8 mouse cellular contexts compared by ENCODE assay signal in the genomic region with DNA sequence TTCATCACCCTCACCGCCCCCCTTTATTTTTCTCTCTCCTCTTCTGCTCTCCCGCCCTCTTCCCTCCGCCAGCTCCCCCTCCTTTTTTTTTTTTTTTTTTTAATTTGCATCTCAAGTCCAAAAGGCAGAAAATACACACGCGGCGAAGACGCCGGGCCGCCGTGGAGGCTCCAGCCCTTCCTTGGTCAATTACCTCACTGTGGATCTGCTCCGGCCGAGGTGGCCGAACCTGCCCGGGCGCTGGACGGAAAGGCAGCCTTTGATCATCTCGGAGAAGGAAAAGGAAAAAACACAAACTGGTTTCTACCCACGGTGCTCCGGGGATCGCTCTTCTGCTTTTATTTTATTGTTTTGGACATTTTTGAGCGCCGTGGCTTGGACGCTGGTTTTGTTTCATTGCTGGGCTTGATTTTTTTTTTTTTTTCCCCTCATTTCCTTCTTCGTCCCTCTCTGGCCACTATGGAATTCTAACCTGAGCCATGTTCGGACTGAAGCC.
DNase-seq lines count a peak whose midpoint lies in the region; ATAC-seq and TF ChIP-seq lines count a peak whose summit lies in the region.

No protein-coding gene starts in this region.

- ATAC-seq in embryonic facial prominence, embryonic 13.5 days (ENCODE audit: insufficient number of reproducible peaks, insufficient read depth, low FRiP score, low TSS enrichment, low read depth), result no peak
- no peak for ATAC-seq in monocyte, adult 5-6 weeks (replicated peaks; ENCODE audit: insufficient number of reproducible peaks, low FRiP score, low TSS enrichment, poor library complexity, severe bottlenecking)

- TF ChIP-seq POLR2A in CH12.LX (IDR thresholded peaks at IDR 0.05; ENCODE audit: low read depth, low read length), result no peak; the same call in 1 of the 2 replicates

- peaks cover 0 to 12% of the 10 kb centered on the region in 2 experiments for H3K36me3 ChIP-seq in CH12.LX (replicated peaks in 1 of 2; ENCODE audit: control insufficient read depth in 1 of 2, insufficient read depth in 1 of 2, low read length in 1 of 2)
- no peaks in the 10 kb centered on the region for H3K36me3 ChIP-seq in embryonic facial prominence, embryonic 13.5 days

- peak overlapping the region; percentile 97 for H3K9ac ChIP-seq in CH12.LX (ENCODE audit: insufficient read depth, low read depth)
- peak overlapping the region; percentile 80 for H3K9ac ChIP-seq in embryonic facial prominence, embryonic 13.5 days

- DNase-seq in embryo, embryonic 11 days, result peak; percentile 61
- DNase-seq in embryo, embryonic 9.5 days (ENCODE audit: extremely low spot score), result no peak
- DNase-seq in CH12.LX (ENCODE audit: extremely low read depth), result peak; percentile 40
- peak; percentile 73 for DNase-seq in kidney, adult 9 months
- DNase-seq in lung, postnatal 4 days, result peak; percentile 46 to 53
- no peak for DNase-seq in adrenal gland, adult 18-20 months (ENCODE audit: low spot score in 2 of 2)

- in situ Hi-C loops in CH12.LX (cut with MboI; ENCODE audit: low pct_ligation_motif_present, low pct_unique_long_range_greater_than_20kb, low sequenced_read_pairs), result no loop called here

- peak overlapping the region; percentile 72 to 94 (median 87) for H3K4me3 ChIP-seq in CH12.LX (replicated peaks in 1 of 3; ENCODE audit: low read depth in 2 of 3, low read length in 2 of 3, poor library complexity in 1 of 3)
- peak overlapping the region; percentile 69 for H3K4me3 ChIP-seq in embryonic facial prominence, embryonic 13.5 days

- H3K27ac ChIP-seq in CH12.LX (ENCODE audit: insufficient read depth, low read depth), result peak overlapping the region; percentile 95
- H3K27ac ChIP-seq in embryonic facial prominence, embryonic 13.5 days, result peak overlapping the region; percentile 34; the same call in 1 of the 2 replicates

- peak overlapping the region; percentile 55 for H3K4me2 ChIP-seq in CH12.LX (ENCODE audit: insufficient read depth, low read depth, poor library complexity, severe bottlenecking)
- peak overlapping the region; percentile 91 for H3K4me2 ChIP-seq in embryonic facial prominence, embryonic 13.5 days

- H3K9me3 ChIP-seq in CH12.LX (replicated peaks; ENCODE audit: low read length), result peaks cover 6% of the 10 kb centered on the region
- H3K9me3 ChIP-seq in embryonic facial prominence, embryonic 13.5 days, result no peaks in the 10 kb centered on the region

- TF ChIP-seq EP300 in CH12.LX (IDR thresholded peaks at IDR 0.05; ENCODE audit: low read length), result no peak

- no peaks in the 10 kb centered on the region for H3K27me3 ChIP-seq in CH12.LX (replicated peaks)
- peaks cover 49% of the 10 kb centered on the region for H3K27me3 ChIP-seq in embryonic facial prominence, embryonic 13.5 days

- TF ChIP-seq CTCF in CH12.LX (conservative IDR thresholded peaks at IDR 0.05 in 1 of 2, IDR thresholded peaks at IDR 0.05 in 1 of 2; ENCODE audit: low read depth in 2 of 2, low read length in 2 of 2), result no peak

- peaks cover 42 to 66% of the 10 kb centered on the region in 2 experiments for H3K4me1 ChIP-seq in CH12.LX (ENCODE audit: control insufficient read depth in 1 of 2, insufficient read depth in 2 of 2)
- H3K4me1 ChIP-seq in embryonic facial prominence, embryonic 13.5 days, result peaks cover 92% of the 10 kb centered on the region

- WGBS in embryonic facial prominence, embryonic 13.5 days, result 1% methylated on average over 24 of the region's 25 CpGs

- no peak for TF ChIP-seq RAD21 in CH12.LX (IDR thresholded peaks at IDR 0.05; ENCODE audit: low read depth, low read length)

- H3K79me2 ChIP-seq in CH12.LX (replicated peaks; ENCODE audit: control insufficient read depth, extremely low read depth, insufficient read depth, poor library complexity, severe bottlenecking), result peaks cover 51% of the 10 kb centered on the region

- dilution Hi-C loops in CH12.LX (cut with MboI; ENCODE audit: extremely low pct_ligation_motif_present, extremely low pct_unique_long_range_greater_than_20kb, low sequenced_read_pairs), result no loop called here

TF ChIP-seq in CH12.LX, 34 proteins besides CTCF, POLR2A, EP300 and RAD21:
- TF ChIP-seq CHD1 (IDR thresholded peaks at IDR 0.05; ENCODE audit: low read depth, low read length), result peak; percentile 83
- TF ChIP-seq TCF12 (IDR thresholded peaks at IDR 0.05; ENCODE audit: low read depth, low read length), result no peak; the same call in 1 of the 2 replicates
- peak; percentile 93 for TF ChIP-seq ZNF384 (IDR thresholded peaks at IDR 0.05; ENCODE audit: low read depth, low read length)
- no peak; the same call in 1 of the 2 replicates for TF ChIP-seq SIN3A (IDR thresholded peaks at IDR 0.05; ENCODE audit: low read length)
- no peak for TF ChIP-seq KAT2A (IDR thresholded peaks at IDR 0.05; ENCODE audit: insufficient replicate concordance, low read length)
- 0 out of 2 replicates have a peak, but pooled peaks have one; percentile 6 for TF ChIP-seq ETS1 (conservative IDR thresholded peaks at IDR 0.05; ENCODE audit: low read depth, low read length)
- TF ChIP-seq ZMIZ1 (IDR thresholded peaks at IDR 0.05; ENCODE audit: low read depth, low read length), result no peak
- no peak for TF ChIP-seq JUND (conservative IDR thresholded peaks at IDR 0.05; ENCODE audit: low read depth, low read length)
- no peak for TF ChIP-seq BHLHE40 (IDR thresholded peaks at IDR 0.05; ENCODE audit: low read depth, low read length)
- no peak for TF ChIP-seq IRF4 (IDR thresholded peaks at IDR 0.05; ENCODE audit: low read depth, low read length)
- TF ChIP-seq MAZ (IDR thresholded peaks at IDR 0.05; ENCODE audit: low read depth, low read length), result peak; percentile 60; the same call in 1 of the 2 replicates
- no peak for TF ChIP-seq TBP (conservative IDR thresholded peaks at IDR 0.05; ENCODE audit: low read depth, low read length)
- TF ChIP-seq USF2 (conservative IDR thresholded peaks at IDR 0.05; ENCODE audit: low read depth, low read length), result no peak
- TF ChIP-seq MAFK (IDR thresholded peaks at IDR 0.05; ENCODE audit: insufficient replicate concordance, low read length), result no peak
- TF ChIP-seq ELF1 (IDR thresholded peaks at IDR 0.05; ENCODE audit: low read depth, low read length), result no peak
TF ChIP-seq in CH12.LX: peak in this region for 4.

Comparison
In these comparisons a context has a peak if more than half of its experiments do, and no peak if none do; other contexts are left out.
1. DNase-seq: peak in embryo, embryonic 11 days (single experiment), CH12.LX (single experiment), kidney, adult 9 months (single experiment) and lung, postnatal 4 days (2 of 2); none in embryo, embryonic 9.5 days (single experiment) and adrenal gland, adult 18-20 months (0 of 2).